ENCODE assay signal across 25 mouse cellular contexts in genomic region chr3:116442788-116443187, GRCm38 (mm10).
"Had no signal": no experiment of that assay in that cellular context is flagged by ENCODE, and none has a peak within 500 bp of the region (broad histone marks: within the 10 kb centered on the region; RNA-seq: fewer than 3 reads in every experiment).

No protein-coding gene starts in this region.

- H3K4me2 ChIP-seq: embryonic facial prominence, embryonic 12.5 days; embryonic facial prominence, embryonic 13.5 days; embryonic facial prominence, embryonic 15.5 days; forebrain, embryonic 12.5 days; forebrain, embryonic 13.5 days; forebrain, embryonic 15.5 days; heart, embryonic 11.5 days had no signal

- H3K4me1 ChIP-seq: embryonic facial prominence, embryonic 10.5 days; embryonic facial prominence, embryonic 12.5 days; embryonic facial prominence, embryonic 13.5 days; embryonic facial prominence, embryonic 15.5 days; forebrain, embryonic 10.5 days; forebrain, embryonic 12.5 days; forebrain, embryonic 13.5 days; forebrain, embryonic 15.5 days; heart, embryonic 10.5 days had no signal

- H3K27ac ChIP-seq: embryonic facial prominence, embryonic 10.5 days; embryonic facial prominence, embryonic 12.5 days; embryonic facial prominence, embryonic 13.5 days; embryonic facial prominence, embryonic 15.5 days; forebrain, embryonic 10.5 days; forebrain, embryonic 12.5 days; forebrain, embryonic 13.5 days; forebrain, embryonic 15.5 days; gastrocnemius, adult 2 months; heart, adult 2 months; heart, embryonic 10.5 days had no signal

- DNase-seq: cerebellum, postnatal 14 days; cerebellum, postnatal 25 days; cerebellum, postnatal 36 days; embryo, embryonic 11 days; forebrain, postnatal 0 days; gastrocnemius, adult 2 months; gastrocnemius, postnatal 10 days; gastrocnemius, postnatal 14 days; gastrocnemius, postnatal 25 days; gastrocnemius, postnatal 36 days; heart, adult 18-20 months; heart, adult 2 months had no signal

- ATAC-seq: forebrain, embryonic 13.5 days; forebrain, embryonic 14.5 days; forebrain, embryonic 15.5 days; forebrain, embryonic 16.5 days; forebrain, postnatal 0 days had no signal

- H3K4me3 ChIP-seq: embryonic facial prominence, embryonic 10.5 days; embryonic facial prominence, embryonic 12.5 days; embryonic facial prominence, embryonic 13.5 days; embryonic facial prominence, embryonic 15.5 days; erythroblast, embryonic 14.5 days; forebrain, embryonic 10.5 days; forebrain, embryonic 12.5 days; forebrain, embryonic 13.5 days; forebrain, embryonic 15.5 days; gastrocnemius, adult 2 months; heart, adult 2 months; heart, embryonic 10.5 days had no signal

- H3K9me3 ChIP-seq: embryonic facial prominence, embryonic 10.5 days; embryonic facial prominence, embryonic 12.5 days; embryonic facial prominence, embryonic 13.5 days; embryonic facial prominence, embryonic 15.5 days; forebrain, embryonic 10.5 days; forebrain, embryonic 12.5 days; forebrain, embryonic 13.5 days; forebrain, embryonic 15.5 days; heart, embryonic 10.5 days had no signal

- H3K27me3 ChIP-seq: embryonic facial prominence, embryonic 12.5 days; embryonic facial prominence, embryonic 13.5 days; embryonic facial prominence, embryonic 15.5 days; forebrain, embryonic 12.5 days; forebrain, embryonic 13.5 days; forebrain, embryonic 15.5 days had no signal

- H3K9ac ChIP-seq: embryonic facial prominence, embryonic 12.5 days; embryonic facial prominence, embryonic 13.5 days; embryonic facial prominence, embryonic 15.5 days; forebrain, embryonic 12.5 days; forebrain, embryonic 13.5 days; forebrain, embryonic 15.5 days; forebrain, postnatal 0 days had no signal

- H3K36me3 ChIP-seq: embryonic facial prominence, embryonic 10.5 days; embryonic facial prominence, embryonic 12.5 days; embryonic facial prominence, embryonic 13.5 days; embryonic facial prominence, embryonic 15.5 days; forebrain, embryonic 10.5 days; forebrain, embryonic 12.5 days; forebrain, embryonic 15.5 days; heart, embryonic 10.5 days had no signal
